9 mouse cellular contexts compared by ENCODE assay signal in genomic region chr7:99917320-99917844, GRCm38 (mm10). TPM values are rescaled to one million over a fixed set of nuclear protein-coding genes. Genes with fewer than 3 reads are reported as not detected.
DNase-seq lines count a peak whose midpoint lies in the region; ATAC-seq and TF ChIP-seq lines count a peak whose summit lies in the region.
"Had no signal": no experiment of that assay in that cellular context is flagged by ENCODE, and none has a peak within 500 bp of the region (broad histone marks: within the 10 kb centered on the region; RNA-seq: fewer than 3 reads in every experiment).

No protein-coding gene starts in this region.

- WGBS in liver, adult 2 months, result 2% methylated on average over 36 of the region's 36 CpGs
- WGBS in heart, embryonic 12.5 days, result 2% methylated on average over 36 of the region's 36 CpGs
- WGBS in kidney, embryonic 15.5 days, result under 1% methylated on average over 36 of the region's 36 CpGs
- 2% methylated on average over 36 of the region's 36 CpGs for WGBS in liver, embryonic 13.5 days (ENCODE audit: insufficient replicate concordance)

- H3K9ac ChIP-seq in liver, adult 2 months (ENCODE audit: low read depth, low read length), result peak overlapping the region; percentile 38
- peak overlapping the region; percentile 65 for H3K9ac ChIP-seq in heart, embryonic 12.5 days
- peak overlapping the region; percentile 46 for H3K9ac ChIP-seq in kidney, embryonic 15.5 days
- peak overlapping the region; percentile 29; the same call in 1 of the 2 replicates for H3K9ac ChIP-seq in liver, embryonic 13.5 days

- no peak overlapping the region for H3K27ac ChIP-seq in liver, adult 2 months (replicated peaks; ENCODE audit: insufficient read depth, low read depth, low read length)
- H3K27ac ChIP-seq in heart, embryonic 12.5 days (ENCODE audit: poor library complexity, severe bottlenecking), result no peak overlapping the region
- no peak overlapping the region for H3K27ac ChIP-seq in kidney, embryonic 15.5 days
- no peak overlapping the region for H3K27ac ChIP-seq in liver, embryonic 13.5 days

- H3K4me3 ChIP-seq in liver, adult 2 months (ENCODE audit: insufficient read depth, low read depth, low read length), result peak overlapping the region; percentile 10; the same call in 1 of the 2 replicates
- H3K4me3 ChIP-seq in heart, embryonic 12.5 days, result peak overlapping the region; percentile 39
- peak overlapping the region; percentile 37 for H3K4me3 ChIP-seq in kidney, embryonic 15.5 days (replicated peaks)
- H3K4me3 ChIP-seq in liver, embryonic 13.5 days (replicated peaks), result peak overlapping the region; percentile 38

- no peaks in the 10 kb centered on the region for H3K27me3 ChIP-seq in liver, adult 2 months (ENCODE audit: control insufficient read depth, insufficient read depth, low read length)
- peaks cover 42% of the 10 kb centered on the region for H3K27me3 ChIP-seq in heart, embryonic 12.5 days (replicated peaks)
- peaks cover 26% of the 10 kb centered on the region for H3K27me3 ChIP-seq in kidney, embryonic 15.5 days
- H3K27me3 ChIP-seq in liver, embryonic 13.5 days, result peaks cover 52% of the 10 kb centered on the region

- H3K4me2 ChIP-seq in heart, embryonic 12.5 days, result peak overlapping the region; percentile 81
- peak overlapping the region; percentile 80 for H3K4me2 ChIP-seq in kidney, embryonic 15.5 days
- H3K4me2 ChIP-seq in liver, embryonic 13.5 days, result peak overlapping the region; percentile 61

- DNase-seq in liver, adult 2 months (ENCODE audit: extremely low read depth, low read depth, low spot score), result peak; percentile 39
- DNase-seq in liver, result no peak
- peak; percentile 58 for DNase-seq in embryo, embryonic 10.5 days (ENCODE audit: low spot score)
- DNase-seq in liver, embryonic 13.5 days, result no peak
- DNase-seq in neural tube, embryonic 10.5 days (ENCODE audit: extremely low spot score, low spot score), result peak; percentile 58
- DNase-seq in thymus, postnatal 4 days, result peak; percentile 73

- 0 out of 2 replicates have a peak, but pooled peaks have one; percentile 4 for TF ChIP-seq CTCF in liver, adult 2 months (IDR thresholded peaks at IDR 0.05; ENCODE audit: low read depth, low read length)

- H3K36me3 ChIP-seq in liver, adult 2 months (ENCODE audit: control insufficient read depth, insufficient read depth, low read length), result peaks cover 2% of the 10 kb centered on the region; the same call in 1 of the 2 replicates
- H3K36me3 ChIP-seq in heart, embryonic 12.5 days, result 0 out of 2 replicates have a peak, but pooled peaks cover 6% of the 10 kb centered on the region
- peaks cover 12% of the 10 kb centered on the region for H3K36me3 ChIP-seq in kidney, embryonic 15.5 days
- H3K36me3 ChIP-seq in liver, embryonic 13.5 days, result no peaks in the 10 kb centered on the region

- no peaks in the 10 kb centered on the region for H3K79me2 ChIP-seq in liver, adult 2 months (ENCODE audit: control insufficient read depth, insufficient read depth, low read length)

- peak; percentile 66 for ATAC-seq in heart, embryonic 12.5 days (ENCODE audit: insufficient number of reproducible peaks, low FRiP score)
- ATAC-seq in kidney, embryonic 15.5 days (replicated peaks; ENCODE audit: low FRiP score), result peak; percentile 63
- no peak for ATAC-seq in liver, embryonic 13.5 days (ENCODE audit: low read depth)

- no peaks in the 10 kb centered on the region for H3K9me3 ChIP-seq in heart, embryonic 12.5 days (replicated peaks)
- no peaks in the 10 kb centered on the region for H3K9me3 ChIP-seq in kidney, embryonic 15.5 days (replicated peaks)
- no peaks in the 10 kb centered on the region for H3K9me3 ChIP-seq in liver, embryonic 13.5 days (replicated peaks)
- H3K9me3 ChIP-seq: G1E had no signal

- TF ChIP-seq POLR2A in liver, adult 2 months (IDR thresholded peaks at IDR 0.05; ENCODE audit: extremely low read depth, insufficient read depth, low read length), result no peak

- peaks cover 9% of the 10 kb centered on the region for H3K4me1 ChIP-seq in liver, adult 2 months (ENCODE audit: control insufficient read depth, insufficient read depth, low read length)
- H3K4me1 ChIP-seq in heart, embryonic 12.5 days (replicated peaks), result peaks cover 17% of the 10 kb centered on the region
- H3K4me1 ChIP-seq in kidney, embryonic 15.5 days, result peaks cover 17% of the 10 kb centered on the region
- peaks cover 12% of the 10 kb centered on the region; the same call in 1 of the 2 replicates for H3K4me1 ChIP-seq in liver, embryonic 13.5 days (replicated peaks)

RNA-seq across cellular contexts. Expression of gene Spcs2, which starts 54.1 kb away (rescaled TPM):
- 82.3 and 110 TPM in 2 replicates for total RNA-seq in liver, adult 2 months (2014; rRNA removed)
- polyA plus RNA-seq in liver, adult 2 months (2012; rRNA removed), result 30.4 and 31.1 TPM in 2 replicates
- polyA plus RNA-seq in heart, embryonic 12.5 days (2016; fragmentation: Nextera tagmentation; extraction: Ambion mirVana), result 218 and 220 TPM in 2 replicates
- polyA plus RNA-seq in kidney, embryonic 15.5 days (2015; fragmentation: Nextera tagmentation; extraction: Ambion mirVana), result 384 and 410 TPM in 2 replicates
- polyA plus RNA-seq in liver, embryonic 13.5 days (2015; fragmentation: Nextera tagmentation; extraction: Ambion mirVana), result 216 and 254 TPM in 2 replicates

RNA-seq across cellular contexts. Expression of gene Xrra1, which starts 58.5 kb away (rescaled TPM):
- total RNA-seq in liver, adult 2 months (2014; rRNA removed), result 0.13 TPM in 1 of 2 replicates, not detected in the other
- polyA plus RNA-seq in liver, adult 2 months (2012; rRNA removed), result not detected in 2 replicates
- 0.26 and 0.37 TPM in 2 replicates for polyA plus RNA-seq in heart, embryonic 12.5 days (2016; fragmentation: Nextera tagmentation; extraction: Ambion mirVana)
- polyA plus RNA-seq in kidney, embryonic 15.5 days (2015; fragmentation: Nextera tagmentation; extraction: Ambion mirVana), result 0.21 and 0.42 TPM in 2 replicates
- not detected in 2 replicates for polyA plus RNA-seq in liver, embryonic 13.5 days (2015; fragmentation: Nextera tagmentation; extraction: Ambion mirVana)

Comparison
In these comparisons a context has a peak if more than half of its experiments do, and no peak if none do; other contexts are left out.
1. DNase-seq: peak in liver, adult 2 months (single experiment), embryo, embryonic 10.5 days (single experiment), neural tube, embryonic 10.5 days (single experiment) and thymus, postnatal 4 days (single experiment); none in liver (single experiment) and liver, embryonic 13.5 days (single experiment).
2. Peak in every context shown above with its lines, with median percentiles within 50 percentile points of each other: H3K4me3 ChIP-seq, H3K9ac ChIP-seq and H3K4me2 ChIP-seq.